Mouse (Mus musculus) neural tube, embryonic 10.5 days (tissue): ENCODE data around the gene Hnrnpf.
"Not testable (repeated sequence)": the region's sequence is repeated elsewhere in the genome, so short reads cannot be mapped to it uniquely, and the experiment has no call there.

Experiments used
- DNase-seq: peaks from one replicate; pipeline ENCODE4 v3.0.0-alpha.2; 2017; ENCODE audit warnings: low spot score; ENCODE audit errors: extremely low spot score

Gene Hnrnpf

GRCm38 (mm10) chr6:117900126-117901080 is at the start of gene Hnrnpf:
TSS of gene Hnrnpf (plus strand) at chr6:117900324.
- DNase-seq, result no peak

DNA sequence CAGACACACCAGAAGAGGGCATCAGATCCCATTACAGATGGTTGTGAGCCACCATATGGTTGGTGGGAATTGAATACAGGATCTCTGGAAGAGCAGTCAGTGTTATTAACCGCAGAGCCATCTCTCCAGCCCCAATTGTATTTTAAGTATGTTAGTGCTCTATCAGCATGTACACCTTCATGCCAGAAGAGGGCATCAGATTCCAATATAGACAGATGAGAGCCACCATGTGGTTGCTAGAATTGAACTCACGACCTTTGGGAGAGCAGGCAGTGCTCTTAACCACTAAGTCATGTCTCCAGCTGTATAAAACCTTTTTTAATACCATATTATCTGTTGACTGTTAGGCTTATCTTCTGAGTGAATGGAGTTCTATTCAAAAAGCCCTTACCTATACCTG is 48.4 kb upstream of the Hnrnpf start:
- no peak for DNase-seq

DNA sequence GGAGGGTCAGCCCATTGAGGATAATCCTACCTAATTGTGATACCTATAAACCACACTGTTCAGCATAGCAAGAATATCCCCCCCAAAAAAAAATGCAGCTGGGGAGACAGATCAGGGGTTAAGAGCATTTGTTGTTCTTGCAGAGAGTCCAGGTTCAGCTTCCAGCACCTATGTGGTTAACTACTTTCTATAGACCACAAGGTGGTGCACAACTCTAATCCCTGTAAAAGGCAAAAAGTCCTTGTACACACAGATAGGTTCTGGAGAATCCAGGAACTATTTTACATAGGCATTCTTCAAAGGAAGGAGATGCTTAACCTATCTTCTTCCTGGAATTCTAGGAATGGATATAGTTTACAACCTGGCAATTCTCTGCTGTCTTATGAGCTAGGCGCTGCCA is 42.1 kb upstream of the Hnrnpf start:
- no peak for DNase-seq

DNA sequence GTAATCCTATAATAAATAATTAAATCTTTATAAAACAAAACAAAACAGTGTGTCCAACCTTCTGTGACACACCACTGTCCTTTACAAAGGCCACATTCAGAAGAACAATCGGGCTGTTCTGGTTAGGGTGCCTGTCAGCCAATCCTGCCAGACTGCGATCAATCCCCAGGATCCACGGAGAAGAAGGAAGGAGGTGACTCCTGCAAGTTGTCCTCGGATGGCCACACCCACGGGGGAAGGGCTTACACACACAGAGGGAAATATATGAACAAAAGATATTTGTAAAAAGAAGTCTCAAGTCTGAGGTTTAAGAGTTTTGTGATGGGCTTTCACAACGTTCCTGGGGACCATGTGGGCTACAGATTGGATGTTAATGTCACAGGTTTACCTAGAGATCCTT is 38.3 kb upstream of the Hnrnpf start, which contains the start of gene Zfp239:
Zfp239 (plus strand) TSS at position 253 of the 400 bp plus-strand sequence.
- no peak for DNase-seq

DNA sequence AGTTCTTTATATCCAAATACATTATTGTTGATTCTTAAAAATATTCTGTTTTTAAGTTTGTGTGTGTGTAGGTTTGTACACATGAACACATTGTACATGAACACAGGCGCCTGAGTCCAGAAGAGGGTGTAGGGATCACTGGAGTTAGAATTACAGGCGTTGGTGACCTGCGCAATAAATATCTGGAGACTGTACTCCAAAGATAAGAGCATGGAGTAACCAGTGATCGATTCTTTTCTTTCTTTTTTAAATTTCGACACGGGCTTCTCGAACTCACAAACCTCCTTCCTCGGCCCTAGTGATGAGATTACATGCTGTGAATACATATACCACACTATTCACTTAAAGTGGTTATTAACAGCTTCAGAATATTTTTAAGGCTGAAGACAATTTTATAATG is 37.7 kb upstream of the Hnrnpf start:
- no peak for DNase-seq

- peak; percentile 70 for DNase-seq
Observed at GRCm38 (mm10) chr6:117862899-117863620, 37.1 kb upstream of the Hnrnpf start.

GRCm38 (mm10) chr6:117863751-117864150 is 36.4 kb upstream of the Hnrnpf start:
- DNase-seq, result no peak

- DNase-seq, result no peak
Observed at GRCm38 (mm10) chr6:117868187-117868586, 31.9 kb upstream of the Hnrnpf start.

DNA sequence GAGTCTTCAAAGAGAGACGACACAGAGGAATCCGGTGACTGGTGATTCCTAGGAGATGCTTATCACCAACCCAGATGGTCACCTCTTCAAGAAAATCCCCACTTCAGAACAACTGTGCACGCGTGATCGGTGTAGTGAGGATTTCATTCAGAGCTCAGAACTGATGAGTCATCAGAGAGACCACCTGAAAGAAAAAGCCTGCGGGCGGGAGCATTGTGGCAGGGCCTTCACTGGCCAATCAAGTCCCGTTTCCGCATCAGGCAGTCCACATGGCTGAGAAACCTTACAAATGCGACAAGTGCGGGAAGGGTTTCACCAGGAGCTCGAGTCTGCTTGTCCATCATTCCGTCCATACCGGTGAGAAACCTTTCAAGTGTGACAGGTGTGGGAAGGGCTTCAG is 29.1 kb upstream of the Hnrnpf start:
- DNase-seq, result no peak

DNA sequence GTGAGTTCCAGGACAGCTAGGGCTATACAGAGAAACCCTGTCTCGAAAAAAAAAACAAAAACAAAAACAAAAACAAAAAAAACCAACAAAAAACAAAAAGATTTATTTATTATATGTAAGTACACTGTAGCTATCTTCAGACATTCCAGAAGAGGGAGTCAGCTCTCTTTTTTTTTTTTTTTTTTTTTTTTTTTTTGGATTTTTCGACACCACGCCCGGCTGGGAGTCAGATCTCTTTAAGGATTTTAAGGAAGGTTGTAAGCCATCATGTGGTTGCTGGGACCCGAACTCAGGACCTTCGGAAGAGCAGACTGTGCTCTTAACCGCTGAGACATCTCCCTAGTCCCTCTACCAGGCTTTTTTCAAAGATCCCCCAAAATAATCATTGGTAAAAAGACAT is 26.7 kb upstream of the Hnrnpf start:
- not testable (repeated sequence) for DNase-seq

- no peak for DNase-seq
Observed at GRCm38 (mm10) chr6:117874621-117875281, 25.4 kb upstream of the Hnrnpf start.

GRCm38 (mm10) chr6:117878700-117879407 is 21.3 kb upstream of the Hnrnpf start:
- DNase-seq, result no peak

- DNase-seq, result peak; percentile 100
Observed at GRCm38 (mm10) chr6:117879408-117880115, 20.6 kb upstream of the Hnrnpf start.

GRCm38 (mm10) chr6:117880394-117880838 is 19.7 kb upstream of the Hnrnpf start:
- DNase-seq, result no peak

DNA sequence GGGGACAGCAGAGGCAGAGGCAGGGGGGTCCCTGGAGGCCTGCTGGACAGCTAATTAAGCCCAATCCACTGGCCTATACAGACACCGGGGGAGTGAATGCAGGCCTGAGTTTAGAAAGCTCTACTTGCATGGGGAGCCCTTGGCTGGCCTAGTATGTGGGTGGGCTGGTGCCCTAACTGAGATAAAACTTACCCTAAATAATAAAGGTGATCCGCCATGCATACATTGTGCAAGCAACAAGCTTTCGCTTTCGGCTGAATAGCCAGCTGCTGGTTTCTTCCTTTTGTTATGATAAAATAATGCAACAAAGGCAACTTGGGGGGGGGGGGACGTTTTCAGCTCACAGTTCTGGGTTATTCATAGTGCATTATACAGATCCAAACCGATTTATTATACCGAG is 18.9 kb upstream of the Hnrnpf start:
- DNase-seq, result no peak

GRCm38 (mm10) chr6:117881997-117882396 is 18.1 kb upstream of the Hnrnpf start:
- DNase-seq, result no peak

- no peak for DNase-seq
Observed at GRCm38 (mm10) chr6:117885943-117886342, 14.2 kb upstream of the Hnrnpf start.

DNA sequence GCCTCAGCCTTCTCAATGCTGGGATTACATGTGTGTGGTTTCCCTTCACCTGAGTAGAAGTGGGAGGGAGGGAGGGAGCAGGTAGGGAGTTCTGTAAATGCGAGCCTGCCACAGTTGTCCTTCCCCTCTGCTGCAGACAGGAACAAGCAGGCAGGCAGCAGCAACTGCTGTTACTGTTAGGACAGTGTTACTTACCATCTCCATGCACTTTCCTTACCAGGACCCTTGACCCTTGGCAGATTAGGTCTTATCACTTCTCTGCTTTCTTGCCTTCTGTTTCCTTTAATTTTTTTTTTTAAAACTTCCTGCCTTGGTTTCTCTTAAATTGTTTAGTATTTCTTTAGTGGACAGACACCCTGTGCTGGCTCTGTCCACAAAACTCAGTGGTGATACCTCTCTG is 12.1 kb upstream of the Hnrnpf start:
- DNase-seq, result no peak

DNA sequence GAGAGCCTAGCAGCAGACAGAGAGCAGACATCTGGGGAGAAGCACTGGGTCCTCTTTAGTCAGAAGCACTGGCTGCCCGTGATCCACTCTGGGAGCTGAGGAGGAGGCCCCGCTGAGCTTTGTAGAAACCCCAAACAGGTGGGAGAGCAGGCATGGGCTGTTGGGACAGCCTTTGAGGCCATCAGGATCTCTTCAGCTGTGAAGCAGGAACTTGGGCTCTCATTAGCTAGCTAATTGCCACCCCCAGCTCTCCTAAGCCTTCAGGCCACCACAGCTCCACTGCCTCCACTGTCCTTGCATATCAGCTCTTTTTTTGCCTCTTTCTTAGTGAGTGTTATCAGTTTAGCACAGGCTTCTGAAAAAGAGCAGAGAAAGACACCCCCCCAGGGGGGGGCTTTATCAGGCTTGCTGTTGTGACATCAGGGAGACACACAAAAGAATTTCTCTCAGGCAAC is 11.5 kb upstream of the Hnrnpf start:
- DNase-seq, result no peak

GRCm38 (mm10) chr6:117890257-117890656 is 9.9 kb upstream of the Hnrnpf start:
- no peak for DNase-seq
